In genomic region chr6:128599555-128599954, GRCm38 (mm10) we compare ENCODE assay signal across 20 mouse cellular contexts. TPM values are rescaled to one million over a fixed set of nuclear protein-coding genes. Genes with fewer than 3 reads are reported as not detected.
DNase-seq lines count a peak whose midpoint lies in the region; ATAC-seq and TF ChIP-seq lines count a peak whose summit lies in the region.
"Had no signal": no experiment of that assay in that cellular context is flagged by ENCODE, and none has a peak within 500 bp of the region (broad histone marks: within the 10 kb centered on the region; RNA-seq: fewer than 3 reads in every experiment).

No protein-coding gene starts in this region.

- no peak overlapping the region for H3K9ac ChIP-seq in liver, adult 2 months (ENCODE audit: low read depth, low read length)
- no peak overlapping the region for H3K9ac ChIP-seq in liver, embryonic 12.5 days
- H3K9ac ChIP-seq: embryonic facial prominence, embryonic 15.5 days; forebrain, embryonic 13.5 days; heart, embryonic 13.5 days; hindbrain, embryonic 13.5 days; limb, embryonic 15.5 days had no signal

- H3K79me2 ChIP-seq in liver, adult 2 months (ENCODE audit: control insufficient read depth, insufficient read depth, low read length): no peaks in the 10 kb centered on the region

- H3K4me2 ChIP-seq in liver, embryonic 12.5 days: no peak overlapping the region
- H3K4me2 ChIP-seq: embryonic facial prominence, embryonic 15.5 days; forebrain, embryonic 13.5 days; heart, embryonic 13.5 days; hindbrain, embryonic 13.5 days; limb, embryonic 15.5 days had no signal

- TF ChIP-seq CTCF in gastrocnemius, adult 2 months (IDR thresholded peaks at IDR 0.05): peak; percentile 42; the same call in 1 of the 2 replicates
- TF ChIP-seq CTCF in liver, adult 2 months (IDR thresholded peaks at IDR 0.05; ENCODE audit: low read depth, low read length): peak; percentile 57
- 0 out of 2 replicates have a peak, but pooled peaks have one; percentile 21 for TF ChIP-seq CTCF in cortical plate, adult 2 months (IDR thresholded peaks at IDR 0.05; ENCODE audit: extremely low read depth, insufficient read depth, low read length)
- no peak for TF ChIP-seq CTCF in thymus, adult 2 months (IDR thresholded peaks at IDR 0.05; ENCODE audit: borderline replicate concordance, control insufficient read depth, extremely low read depth, insufficient read depth, low read length, poor library complexity)

- no peak for ATAC-seq in liver, embryonic 12.5 days
- ATAC-seq: forebrain, embryonic 13.5 days had no signal

- WGBS in liver, adult 2 months: 39% methylated on average over 4 of the region's 4 CpGs
- 57% methylated on average over 4 of the region's 4 CpGs for WGBS in liver, embryonic 12.5 days (ENCODE audit: insufficient replicate concordance)
- WGBS in thymus, adult 2 months: 79% methylated on average over 4 of the region's 4 CpGs

- intact Hi-C loops in gastrocnemius, adult 2 months (cut with DNase I): no loop called here

- DNase-seq in gastrocnemius, adult 2 months: no peak
- no peak for DNase-seq in gastrocnemius, postnatal 25 days
- DNase-seq in liver, adult 2 months (ENCODE audit: extremely low read depth, low read depth, low spot score): peak; percentile 26
- peak; percentile 62 to 68 for DNase-seq in B cell, adult 2 months
- DNase-seq in thymus, adult 2 months: no peak
- DNase-seq in embryo, embryonic 9.5 days (ENCODE audit: extremely low spot score): no peak
- DNase-seq: cerebellum, postnatal 25 days; gastrocnemius, postnatal 36 days; spleen, adult 18-20 months had no signal

- no peaks in the 10 kb centered on the region for H3K9me3 ChIP-seq in liver, embryonic 12.5 days (replicated peaks)
- H3K9me3 ChIP-seq: embryonic facial prominence, embryonic 15.5 days; forebrain, embryonic 13.5 days; heart, embryonic 13.5 days; hindbrain, embryonic 13.5 days; limb, embryonic 15.5 days; midbrain, embryonic 10.5 days had no signal

- no peak overlapping the region for H3K27ac ChIP-seq in gastrocnemius, adult 2 months
- no peak overlapping the region for H3K27ac ChIP-seq in liver, adult 2 months (replicated peaks; ENCODE audit: insufficient read depth, low read depth, low read length)
- H3K27ac ChIP-seq in liver, embryonic 12.5 days: no peak overlapping the region
- no peak overlapping the region for H3K27ac ChIP-seq in cortical plate, adult 2 months (ENCODE audit: insufficient read depth, low read length)
- no peak overlapping the region for H3K27ac ChIP-seq in thymus, adult 2 months (ENCODE audit: control insufficient read depth, insufficient read depth, low read length)
- H3K27ac ChIP-seq: embryonic facial prominence, embryonic 15.5 days; forebrain, embryonic 13.5 days; heart, embryonic 13.5 days; hindbrain, embryonic 13.5 days; limb, embryonic 15.5 days; midbrain, embryonic 10.5 days had no signal

- H3K4me3 ChIP-seq in gastrocnemius, adult 2 months: no peak overlapping the region
- no peak overlapping the region for H3K4me3 ChIP-seq in liver, adult 2 months (ENCODE audit: insufficient read depth, low read depth, low read length)
- H3K4me3 ChIP-seq in liver, embryonic 12.5 days: no peak overlapping the region
- H3K4me3 ChIP-seq in cortical plate, adult 2 months (ENCODE audit: insufficient read depth, low read length): no peak overlapping the region
- H3K4me3 ChIP-seq in thymus, adult 2 months (ENCODE audit: control insufficient read depth, insufficient read depth, low read length): no peak overlapping the region
- H3K4me3 ChIP-seq: embryonic facial prominence, embryonic 15.5 days; forebrain, embryonic 13.5 days; heart, embryonic 13.5 days; hindbrain, embryonic 13.5 days; limb, embryonic 15.5 days; midbrain, embryonic 10.5 days had no signal

- H3K27me3 ChIP-seq in liver, adult 2 months (ENCODE audit: control insufficient read depth, insufficient read depth, low read length): no peaks in the 10 kb centered on the region
- no peaks in the 10 kb centered on the region for H3K27me3 ChIP-seq in liver, embryonic 12.5 days (replicated peaks)
- H3K27me3 ChIP-seq in thymus, adult 2 months (ENCODE audit: control insufficient read depth, insufficient read depth, low read length): no peaks in the 10 kb centered on the region
- H3K27me3 ChIP-seq: embryonic facial prominence, embryonic 15.5 days; heart, embryonic 13.5 days; hindbrain, embryonic 13.5 days; limb, embryonic 15.5 days had no signal

- TF ChIP-seq POLR2A in liver, adult 2 months (IDR thresholded peaks at IDR 0.05; ENCODE audit: extremely low read depth, insufficient read depth, low read length): no peak
- no peak for TF ChIP-seq POLR2A in cortical plate, adult 2 months (IDR thresholded peaks at IDR 0.05; ENCODE audit: extremely low read depth, insufficient read depth, low read length)
- no peak for TF ChIP-seq POLR2A in thymus, adult 2 months (IDR thresholded peaks at IDR 0.05; ENCODE audit: control insufficient read depth, extremely low read depth, insufficient read depth, low read length, poor library complexity)

- H3K4me1 ChIP-seq in liver, adult 2 months (ENCODE audit: control insufficient read depth, insufficient read depth, low read length): peaks cover 11% of the 10 kb centered on the region
- H3K4me1 ChIP-seq in liver, embryonic 12.5 days: no peaks in the 10 kb centered on the region
- H3K4me1 ChIP-seq in cortical plate, adult 2 months (ENCODE audit: control insufficient read depth, insufficient read depth, low read length): no peaks in the 10 kb centered on the region
- H3K4me1 ChIP-seq in thymus, adult 2 months (replicated peaks; ENCODE audit: control insufficient read depth, insufficient read depth, low read length): no peaks in the 10 kb centered on the region
- H3K4me1 ChIP-seq: embryonic facial prominence, embryonic 15.5 days; heart, embryonic 13.5 days; limb, embryonic 15.5 days had no signal

- no peaks in the 10 kb centered on the region for H3K36me3 ChIP-seq in liver, adult 2 months (ENCODE audit: control insufficient read depth, insufficient read depth, low read length)
- H3K36me3 ChIP-seq in liver, embryonic 12.5 days: no peaks in the 10 kb centered on the region
- H3K36me3 ChIP-seq in thymus, adult 2 months (ENCODE audit: control insufficient read depth, insufficient read depth, low read length): no peaks in the 10 kb centered on the region
- H3K36me3 ChIP-seq: embryonic facial prominence, embryonic 15.5 days; heart, embryonic 13.5 days; hindbrain, embryonic 13.5 days; limb, embryonic 15.5 days; midbrain, embryonic 10.5 days had no signal

RNA-seq across cellular contexts. Expression of gene A2ml1, which starts 18.1 kb away (rescaled TPM):
- not detected for total RNA-seq in gastrocnemius, adult 2 months (2021)
- not detected for total RNA-seq in gastrocnemius, postnatal 25 days (2021)
- total RNA-seq in liver, adult 2 months (2014; rRNA removed): 3.8 and 8.8 TPM in 2 replicates
- 3.7 and 7.5 TPM in 2 replicates for polyA plus RNA-seq in liver, adult 2 months (2012; rRNA removed)
- polyA plus RNA-seq in liver, embryonic 12.5 days (2016; fragmentation: Nextera tagmentation; extraction: Ambion mirVana): 1.4 and 1.7 TPM in 2 replicates
- 30.6 and 32.4 TPM in 2 replicates for polyA plus RNA-seq in cortical plate, adult 2 months (2012; rRNA removed)
- 0.31 and 0.73 TPM in 2 replicates for polyA plus RNA-seq in thymus, adult 2 months (2012; rRNA removed)
- total RNA-seq: adrenal gland, adult 18-20 months; gastrocnemius, postnatal 36 days had no signal
- polyA plus RNA-seq: C2C12; midbrain, embryonic 10.5 days had no signal

RNA-seq across cellular contexts. Expression of gene Klrb1a, which starts 23.8 kb away (rescaled TPM):
- not detected for total RNA-seq in gastrocnemius, adult 2 months (2021)
- not detected for total RNA-seq in gastrocnemius, postnatal 25 days (2021)
- not detected in 2 replicates for total RNA-seq in liver, adult 2 months (2014; rRNA removed)
- polyA plus RNA-seq in liver, adult 2 months (2012; rRNA removed): not detected in 2 replicates
- 0.12 TPM in 1 of 2 replicates, not detected in the other for polyA plus RNA-seq in liver, embryonic 12.5 days (2016; fragmentation: Nextera tagmentation; extraction: Ambion mirVana)
- polyA plus RNA-seq in cortical plate, adult 2 months (2012; rRNA removed): not detected in 2 replicates
- 0.52 and 0.67 TPM in 2 replicates for polyA plus RNA-seq in thymus, adult 2 months (2012; rRNA removed)
- total RNA-seq: adrenal gland, adult 18-20 months; gastrocnemius, postnatal 36 days; left cerebral cortex, adult 8-10 months had no signal
- polyA plus RNA-seq: C2C12; embryonic facial prominence, embryonic 15.5 days; forebrain, embryonic 13.5 days; heart, embryonic 13.5 days; hindbrain, embryonic 13.5 days; limb, embryonic 15.5 days; midbrain, embryonic 10.5 days had no signal

Comparison
In these comparisons a context has a peak if more than half of its experiments do, and no peak if none do; other contexts are left out.
1. DNase-seq: peak in liver, adult 2 months (single experiment) and B cell, adult 2 months (2 of 2); none in gastrocnemius, adult 2 months (single experiment), gastrocnemius, postnatal 25 days (single experiment), thymus, adult 2 months (single experiment) and embryo, embryonic 9.5 days (single experiment).